Mouse (Mus musculus): Measurements from ENCODE around the gene Jak3. TPM values are rescaled to one million over a fixed set of nuclear protein-coding genes. Genes with fewer than 3 reads are reported as not detected.
A peak's percentile ranks its signal among the peaks of the same experiment; 100 is the strongest.
"Not testable (repeated sequence)": the region's sequence is repeated elsewhere in the genome, so short reads cannot be mapped to it uniquely, and the experiment has no call there.

Jak3 gene
- polyA plus RNA-seq, 1 experiment from 2014 or later, result 5.4 TPM

GRCm38 (mm10) chr8:71693166-71694041, 17.3 kb downstream of the Jak3 start:
- peak overlapping the region; percentile 39 for H3K4me2 ChIP-seq (replicated peaks)
- ATAC-seq (ENCODE audit: low FRiP score) (0 out of 2 replicates have a peak, but pooled peaks have one; percentile 26), DNase-seq (ENCODE audit: low spot score) (no peak)
- no peaks in the 10 kb centered on the region for H3K9me3 ChIP-seq (ENCODE audit: control insufficient read depth, low read length)
- H3K9ac ChIP-seq, result peak overlapping the region; percentile 4; the same call in 1 of the 2 replicates
- H3K4me3 ChIP-seq (replicated peaks; ENCODE audit: low read length), result peak overlapping the region; percentile 17
- H3K4me1 ChIP-seq (replicated peaks; ENCODE audit: control insufficient read depth, insufficient read depth, low read length), result no peaks in the 10 kb centered on the region; the same call in 1 of the 2 replicates
- no peak overlapping the region for H3K27ac ChIP-seq
- 9% methylated on average over 68 of the region's 68 CpGs for WGBS
- no peaks in the 10 kb centered on the region for H3K36me3 ChIP-seq (replicated peaks; ENCODE audit: control insufficient read depth, insufficient read depth)
- peaks cover 84% of the 10 kb centered on the region for H3K27me3 ChIP-seq (ENCODE audit: control insufficient read depth, insufficient read depth, low read length)

GRCm38 (mm10) chr8:71695456-71695855, 19.4 kb downstream of the Jak3 start:
- not testable (repeated sequence) for H3K4me3 ChIP-seq (replicated peaks; ENCODE audit: low read length); H3K9ac ChIP-seq; H3K4me2 ChIP-seq (replicated peaks); H3K4me1 ChIP-seq (replicated peaks; ENCODE audit: control insufficient read depth, insufficient read depth, low read length); DNase-seq (ENCODE audit: low spot score); H3K9me3 ChIP-seq (ENCODE audit: control insufficient read depth, low read length); H3K27ac ChIP-seq; ATAC-seq (ENCODE audit: low FRiP score); H3K36me3 ChIP-seq (replicated peaks; ENCODE audit: control insufficient read depth, insufficient read depth)
- H3K27me3 ChIP-seq (ENCODE audit: control insufficient read depth, insufficient read depth, low read length), result peaks cover 81% of the 10 kb centered on the region
- 62% methylated on average over 12 of the region's 12 CpGs for WGBS

DNA sequence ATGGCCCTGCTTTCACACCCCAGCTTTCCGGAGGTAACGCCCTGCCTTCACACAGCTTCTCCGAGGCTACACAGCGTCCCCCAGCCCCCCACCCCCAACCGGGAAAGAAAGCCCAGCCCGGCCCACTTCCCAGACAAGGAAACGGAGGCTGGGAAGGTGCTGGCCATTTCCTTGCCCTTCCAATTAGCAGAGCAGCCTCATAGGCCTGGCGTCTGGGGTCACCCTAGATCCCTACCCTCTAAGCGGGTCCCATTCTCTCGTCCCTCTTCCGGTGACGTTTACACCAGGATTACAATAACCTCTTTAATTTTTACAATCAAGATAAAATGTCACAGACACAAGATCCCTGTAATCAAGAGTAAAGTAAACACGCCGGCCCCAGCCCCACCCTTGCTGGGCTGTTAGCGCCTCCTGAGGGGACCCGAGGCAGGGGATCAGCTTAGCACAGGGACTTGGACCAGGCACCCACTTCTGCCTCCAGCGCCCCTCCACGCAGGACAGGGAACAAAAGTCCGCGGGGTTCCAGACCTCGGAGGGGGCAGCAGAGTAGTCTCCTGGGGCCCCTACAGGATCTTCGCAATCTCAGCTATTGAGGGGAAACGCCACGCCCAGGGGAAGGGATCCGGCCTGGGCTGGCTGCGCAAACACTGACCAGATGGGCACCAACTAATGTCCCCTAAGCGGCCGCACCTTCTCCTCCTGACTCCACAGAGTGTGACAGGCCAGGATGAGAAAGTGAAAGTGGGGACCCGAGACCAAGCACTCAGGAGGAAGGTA, 24.6 kb downstream of the Jak3 start:
- no peak for DNase-seq (ENCODE audit: low spot score)
- Histone ChIP-seq H3K9ac (no peak overlapping the region), H3K4me2 (replicated peaks) (peak overlapping the region; percentile 15), H3K27ac (no peak overlapping the region), H3K27me3 (ENCODE audit: control insufficient read depth, insufficient read depth, low read length) (peaks cover 61% of the 10 kb centered on the region), H3K36me3 (replicated peaks; ENCODE audit: control insufficient read depth, insufficient read depth) (no peaks in the 10 kb centered on the region), H3K4me3 (replicated peaks; ENCODE audit: low read length) (peak overlapping the region; percentile 4; the same call in 1 of the 2 replicates), H3K4me1 (replicated peaks; ENCODE audit: control insufficient read depth, insufficient read depth, low read length) (no peaks in the 10 kb centered on the region), H3K9me3 (ENCODE audit: control insufficient read depth, low read length) (no peaks in the 10 kb centered on the region)
- WGBS, result 12% methylated on average over 29 of the region's 29 CpGs
- ATAC-seq (ENCODE audit: low FRiP score), result no peak

- Histone ChIP-seq H3K27me3 (ENCODE audit: control insufficient read depth, insufficient read depth, low read length) (peaks cover 57% of the 10 kb centered on the region), H3K36me3 (replicated peaks; ENCODE audit: control insufficient read depth, insufficient read depth) (no peaks in the 10 kb centered on the region), H3K4me1 (replicated peaks; ENCODE audit: control insufficient read depth, insufficient read depth, low read length) (no peaks in the 10 kb centered on the region), H3K9ac (no peak within 1 kb of the TSS), H3K9me3 (ENCODE audit: control insufficient read depth, low read length) (no peaks in the 10 kb centered on the region), H3K4me2 (replicated peaks) (peak within 1 kb of the TSS; percentile 15), H3K27ac (no peak within 1 kb of the TSS), H3K4me3 (replicated peaks; ENCODE audit: low read length) (peak within 1 kb of the TSS; percentile 4; the same call in 1 of the 2 replicates)
- ATAC-seq (ENCODE audit: low FRiP score) (no peak), DNase-seq (ENCODE audit: low spot score) (no peak)
- 20% methylated on average over 33 of the region's 34 CpGs for WGBS
These were observed 25.5 kb downstream of the Jak3 start, which contains the start of gene B3gnt3 for GRCm38 (mm10) chr8:71701414-71702086. B3gnt3 (minus strand) TSS chr8:71701789.

GRCm38 (mm10) chr8:71702087-71702432, 26.0 kb downstream of the Jak3 start:
- Histone ChIP-seq H3K9me3 (ENCODE audit: control insufficient read depth, low read length) (no peaks in the 10 kb centered on the region), H3K4me1 (replicated peaks; ENCODE audit: control insufficient read depth, insufficient read depth, low read length) (no peaks in the 10 kb centered on the region), H3K4me2 (replicated peaks) (no peak overlapping the region), H3K27me3 (ENCODE audit: control insufficient read depth, insufficient read depth, low read length) (peaks cover 52% of the 10 kb centered on the region), H3K36me3 (replicated peaks; ENCODE audit: control insufficient read depth, insufficient read depth) (no peaks in the 10 kb centered on the region), H3K4me3 (replicated peaks; ENCODE audit: low read length) (no peak overlapping the region), H3K9ac (no peak overlapping the region), H3K27ac (no peak overlapping the region)
- ATAC-seq (ENCODE audit: low FRiP score) (no peak), DNase-seq (ENCODE audit: low spot score) (no peak)
- WGBS, result 31% methylated on average over 4 of the region's 4 CpGs

- H3K4me1 ChIP-seq (replicated peaks; ENCODE audit: control insufficient read depth, insufficient read depth, low read length), result no peaks in the 10 kb centered on the region
- H3K36me3 ChIP-seq (replicated peaks; ENCODE audit: control insufficient read depth, insufficient read depth), result no peaks in the 10 kb centered on the region; the same call in 1 of the 2 replicates
- H3K27ac ChIP-seq, result no peak overlapping the region
- 87% methylated on average over 3 of the region's 3 CpGs for WGBS
- H3K4me3 ChIP-seq (replicated peaks; ENCODE audit: low read length), result no peak overlapping the region
- DNase-seq (ENCODE audit: low spot score), result no peak
- H3K4me2 ChIP-seq (replicated peaks), result no peak overlapping the region
- no peak for ATAC-seq (ENCODE audit: low FRiP score)
- H3K9ac ChIP-seq, result no peak overlapping the region
- H3K9me3 ChIP-seq (ENCODE audit: control insufficient read depth, low read length), result no peaks in the 10 kb centered on the region
- peaks cover 52% of the 10 kb centered on the region for H3K27me3 ChIP-seq (ENCODE audit: control insufficient read depth, insufficient read depth, low read length)
These were observed 26.8 kb downstream of the Jak3 start for GRCm38 (mm10) chr8:71702923-71703322.

DNA sequence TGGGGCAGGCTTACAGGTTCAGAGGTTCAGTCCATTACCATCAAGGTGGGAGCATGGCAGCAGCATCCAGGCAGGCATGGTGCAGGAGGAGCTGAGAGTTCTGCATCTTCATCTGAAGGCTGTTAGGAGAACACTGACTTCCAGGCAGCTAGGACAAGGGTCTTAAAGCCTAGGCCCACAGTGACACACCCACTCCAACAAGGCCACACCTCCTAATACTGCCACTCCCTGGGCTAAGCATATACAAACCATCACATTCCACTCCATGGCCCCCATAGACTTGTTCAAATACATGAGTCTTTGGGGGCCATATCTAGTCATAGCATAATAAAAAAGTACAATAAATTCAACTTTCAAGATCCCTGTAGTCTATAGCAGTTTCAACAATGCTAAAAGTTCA, 27.3 kb downstream of the Jak3 start:
- H3K27me3 ChIP-seq (ENCODE audit: control insufficient read depth, insufficient read depth, low read length), result peaks cover 50% of the 10 kb centered on the region
- not testable (repeated sequence) for H3K27ac ChIP-seq; DNase-seq (ENCODE audit: low spot score); H3K9ac ChIP-seq; H3K4me2 ChIP-seq (replicated peaks); H3K36me3 ChIP-seq (replicated peaks; ENCODE audit: control insufficient read depth, insufficient read depth); ATAC-seq (ENCODE audit: low FRiP score); H3K4me1 ChIP-seq (replicated peaks; ENCODE audit: control insufficient read depth, insufficient read depth, low read length); H3K9me3 ChIP-seq (ENCODE audit: control insufficient read depth, low read length); H3K4me3 ChIP-seq (replicated peaks; ENCODE audit: low read length)

DNA sequence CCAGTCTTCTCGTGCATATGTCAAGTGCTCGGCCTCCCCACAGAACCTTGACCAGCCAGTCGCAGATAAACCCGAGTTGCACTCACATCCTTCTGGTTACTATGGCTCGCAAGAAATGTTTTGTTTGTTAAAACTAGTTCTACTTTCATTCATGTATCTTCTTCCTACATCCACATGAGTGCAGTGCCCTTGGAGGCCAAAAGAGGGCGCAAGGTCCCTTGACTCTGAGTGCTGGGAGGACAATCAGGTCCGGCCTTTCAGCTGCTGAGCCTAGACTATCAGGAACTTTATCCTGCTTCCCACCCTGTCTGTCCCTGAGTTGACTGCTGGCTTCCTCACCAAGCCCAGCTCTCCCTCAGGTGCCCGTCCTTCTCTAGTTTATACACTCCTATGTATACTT, 31.8 kb downstream of the Jak3 start:
- no peak for ATAC-seq (ENCODE audit: low FRiP score)
- no peak overlapping the region for H3K27ac ChIP-seq

More for the DNA sequence above, 31.8 kb downstream of the Jak3 start:
- peak; percentile 62 for DNase-seq (ENCODE audit: low spot score)
- 0 out of 2 replicates have a peak, but pooled peaks cover 9% of the 10 kb centered on the region for H3K4me1 ChIP-seq (replicated peaks; ENCODE audit: control insufficient read depth, insufficient read depth, low read length)
- H3K9ac ChIP-seq, result no peak overlapping the region
- 42% methylated on average over 8 of the region's 8 CpGs for WGBS
- peaks cover 19% of the 10 kb centered on the region for H3K36me3 ChIP-seq (replicated peaks; ENCODE audit: control insufficient read depth, insufficient read depth)
- no peak overlapping the region for H3K4me3 ChIP-seq (replicated peaks; ENCODE audit: low read length)
- H3K27me3 ChIP-seq (ENCODE audit: control insufficient read depth, insufficient read depth, low read length), result peaks cover 20% of the 10 kb centered on the region
- H3K9me3 ChIP-seq (ENCODE audit: control insufficient read depth, low read length), result no peaks in the 10 kb centered on the region
- H3K4me2 ChIP-seq (replicated peaks), result no peak overlapping the region

All from hindbrain, embryonic 14.5 days (tissue).